Mouse (Mus musculus): ENCODE measurements around the gene C2cd5.

- TF ChIP-seq POLR2A (IDR thresholded peaks at IDR 0.05; ENCODE audit: insufficient read length, low read depth) (no peak), MAX (IDR thresholded peaks at IDR 0.05; ENCODE audit: low read depth) (no peak), REST (IDR thresholded peaks at IDR 0.05; ENCODE audit: insufficient read depth, insufficient read length) (no peak), TCF12 (IDR thresholded peaks at IDR 0.05; ENCODE audit: insufficient read depth, poor library complexity, severe bottlenecking) (no peak), POLR2AphosphoS2 (IDR thresholded peaks at IDR 0.05; ENCODE audit: insufficient read length, low read depth) (no peak), MYOG (IDR thresholded peaks at IDR 0.05; ENCODE audit: control insufficient read depth in 1 of 3, insufficient read depth in 1 of 3, insufficient read length in 2 of 3, low read depth in 2 of 3) (no peak), USF1 (IDR thresholded peaks at IDR 0.05; ENCODE audit: low read depth) (no peak), MYOD1 (IDR thresholded peaks at IDR 0.05; ENCODE audit: control insufficient read depth in 1 of 3, insufficient read length in 2 of 3, low read depth in 2 of 3) (no peak), E2F4 (IDR thresholded peaks at IDR 0.05; ENCODE audit: insufficient read depth) (no peak), SRF (IDR thresholded peaks at IDR 0.05; ENCODE audit: control insufficient read depth, insufficient read length, low read depth) (no peak), CEBPB (IDR thresholded peaks at IDR 0.05; ENCODE audit: insufficient read depth, poor library complexity, severe bottlenecking) (no peak)
These were observed 50.8 kb downstream of the C2cd5 start for GRCm38 (mm10) chr6:143049117-143049516.
